18 mouse cellular contexts compared by ENCODE assay signal in genomic region chr8:106387801-106388415, GRCm38 (mm10). TPM values are rescaled to one million over a fixed set of nuclear protein-coding genes. Genes with fewer than 3 reads are reported as not detected.
DNase-seq lines count a peak whose midpoint lies in the region; TF ChIP-seq lines count a peak whose summit lies in the region.
"Had no signal": no experiment of that assay in that cellular context is flagged by ENCODE, and none has a peak within 500 bp of the region (broad histone marks: within the 10 kb centered on the region; RNA-seq: fewer than 3 reads in every experiment).

No protein-coding gene starts in this region.

- no peaks in the 10 kb centered on the region for H3K79me2 ChIP-seq in macrophage (ENCODE audit: inconsistent target)

- TF ChIP-seq CTCF in bone marrow macrophage, adult 2 months (IDR thresholded peaks at IDR 0.05; ENCODE audit: low read depth, low read length): no peak

- peak overlapping the region; percentile 6; the same call in 1 of the 2 replicates for H3K27ac ChIP-seq in bone marrow macrophage, adult 2 months (ENCODE audit: insufficient read depth, low read depth, low read length)
- H3K27ac ChIP-seq in macrophage: peak overlapping the region; percentile 13; the same call in 1 of the 2 replicates
- H3K27ac ChIP-seq: embryonic facial prominence, embryonic 13.5 days; forebrain, embryonic 12.5 days; hindbrain, embryonic 15.5 days had no signal

- WGBS in macrophage (ENCODE audit: missing documents): 65% methylated on average over 9 of the region's 9 CpGs

- peak; percentile 55 to 82 for DNase-seq in adrenal gland, adult (ENCODE audit: inconsistent age in 2 of 2, low spot score in 1 of 2)
- no peak for DNase-seq in adrenal gland, postnatal 4 days (ENCODE audit: low spot score in 2 of 2)
- DNase-seq in adrenal gland, postnatal 10 days: peak; percentile 14
- no peak for DNase-seq in right cerebral cortex, postnatal 14 days
- DNase-seq in layer of hippocampus, adult 8-10 months (ENCODE audit: low spot score in 2 of 2): no peak
- no peak for DNase-seq in right cerebral cortex, postnatal 36 days (ENCODE audit: low spot score in 2 of 2)
- DNase-seq: B cell, adult 2 months; cerebellum, adult 2 months; cerebellum, postnatal 25 days; gastrocnemius, postnatal 10 days; heart, postnatal 36 days had no signal

- TF ChIP-seq POLR2A in bone marrow macrophage, adult 2 months (IDR thresholded peaks at IDR 0.05; ENCODE audit: borderline replicate concordance, low read depth, low read length): no peak

- H3K4me3 ChIP-seq in bone marrow macrophage, adult 2 months (ENCODE audit: insufficient read depth, low read length): no peak overlapping the region
- H3K4me3 ChIP-seq in macrophage (ENCODE audit: inconsistent target): no peak overlapping the region
- H3K4me3 ChIP-seq: embryonic facial prominence, embryonic 13.5 days; forebrain, embryonic 12.5 days; heart, embryonic 12.5 days; hindbrain, embryonic 15.5 days had no signal

- H3K4me1 ChIP-seq in bone marrow macrophage, adult 2 months (ENCODE audit: control insufficient read depth, insufficient read depth, low read length): peaks cover 12% of the 10 kb centered on the region
- H3K4me1 ChIP-seq: forebrain, embryonic 12.5 days; heart, embryonic 12.5 days had no signal

- no peaks in the 10 kb centered on the region for H3K36me3 ChIP-seq in macrophage (ENCODE audit: inconsistent target)
- H3K36me3 ChIP-seq: embryonic facial prominence, embryonic 13.5 days; forebrain, embryonic 12.5 days; G1E; heart, embryonic 12.5 days; hindbrain, embryonic 15.5 days had no signal

RNA-seq across cellular contexts. Expression of gene Zfp90, which starts 27.2 kb away (rescaled TPM):
- total RNA-seq in adrenal gland, postnatal 4 days (2021): 10 to 100 TPM; 19.0 to 19.4 TPM
- 1 to 10 TPM; 5.9 to 9.1 TPM for total RNA-seq in adrenal gland, postnatal 10 days (2021)
- 27.0 and 28.9 TPM in 2 replicates for polyA plus RNA-seq in bone marrow macrophage, adult 2 months (2012; ENCODE audit: insufficient read depth, insufficient read length, missing spikeins)
- 100 to 1,000 TPM in 5 of 26 experiments, 10 to 100 TPM in 21; 13.6 to 148 (median 59.4) TPM for total RNA-seq in macrophage (2018; cell fraction: chromatin; rRNA removed)
- 10 to 100 TPM in 22 of 26 experiments, 1 to 10 TPM in 4; 8.6 to 34.3 (median 22.7) TPM for total RNA-seq in macrophage (2018; cell fraction: cytosol; rRNA removed)
- total RNA-seq in macrophage (2018; cell fraction: nucleus; rRNA removed): 100 to 1,000 TPM in 3 of 26 experiments, 10 to 100 TPM in 23; 11.2 to 121 (median 36.0) TPM
- 28.4 to 47.9 TPM (median 29.5 TPM) in 3 replicates for polyA plus RNA-seq in macrophage (2018)
- 10 to 100 TPM; 11.0 to 15.2 (median 12.3) TPM for total RNA-seq in layer of hippocampus, adult 8-10 months (2022)
- polyA plus RNA-seq: G1E had no signal

RNA-seq across cellular contexts. Expression of gene Smpd3, which starts 50.1 kb away (rescaled TPM):
- 10 to 100 TPM; 16.4 to 17.0 TPM for total RNA-seq in adrenal gland, postnatal 4 days (2021)
- total RNA-seq in adrenal gland, postnatal 10 days (2021): 10 to 100 TPM in 1 of 2 experiments, 1 to 10 TPM in 1; 9.9 to 12.6 TPM
- polyA plus RNA-seq in bone marrow macrophage, adult 2 months (2012; ENCODE audit: insufficient read depth, insufficient read length, missing spikeins): 0.77 and 1.0 TPM in 2 replicates
- total RNA-seq in macrophage (2018; cell fraction: chromatin; rRNA removed): 1 to 10 TPM in 4 of 26 experiments, under 1 TPM in 15, not detected in 7; 0.10 to 1.4 (median 0.40) TPM
- 1 to 10 TPM in 4 of 26 experiments, under 1 TPM in 22; 0.15 to 1.2 (median 0.47) TPM for total RNA-seq in macrophage (2018; cell fraction: cytosol; rRNA removed)
- total RNA-seq in macrophage (2018; cell fraction: nucleus; rRNA removed): 1 to 10 TPM in 5 of 26 experiments, under 1 TPM in 18, not detected in 3; 0.12 to 1.4 (median 0.41) TPM
- 0.68 to 1.6 TPM (median 1.0 TPM) in 3 replicates for polyA plus RNA-seq in macrophage (2018)
- 10 to 100 TPM; 66.5 to 69.8 (median 69.7) TPM for total RNA-seq in layer of hippocampus, adult 8-10 months (2022)
- total RNA-seq: G1E had no signal
- polyA plus RNA-seq: G1E had no signal

Comparison
In these comparisons a context has a peak if more than half of its experiments do, and no peak if none do; other contexts are left out.
1. DNase-seq: peak in adrenal gland, adult (2 of 2) and adrenal gland, postnatal 10 days (single experiment); none in adrenal gland, postnatal 4 days (0 of 2), right cerebral cortex, postnatal 14 days (single experiment), layer of hippocampus, adult 8-10 months (0 of 2) and right cerebral cortex, postnatal 36 days (0 of 2).